Mouse (Mus musculus) CH12.LX (cell line): Measurements from ENCODE around the gene Iqcf3.

Experiments
- CTCF ChIP-seq, 2 experiments: IDR thresholded peaks in 1 of 2; conservative IDR thresholded peaks in 1 of 2; 2 replicates each; pipeline ENCODE4 v1.5.1; 2011 to 2012; ENCODE audit warnings: low read depth in 2 of 2, low read length in 2 of 2, improper control_type of control experiment in 1 of 2, inconsistent platforms in 1 of 2, mild to moderate bottlenecking in 1 of 2, moderate library complexity in 1 of 2
- EP300 ChIP-seq: IDR thresholded peaks from 2 replicates; pipeline ENCODE4 v1.6.1; 2011; ENCODE audit warnings: low read length, improper control_type of control experiment
- JUN ChIP-seq: IDR thresholded peaks from 2 replicates; pipeline ENCODE4 v1.6.1; 2011; ENCODE audit warnings: low read depth, mild to moderate bottlenecking, low read length, improper control_type of control experiment, moderate library complexity; ENCODE audit not compliant: insufficient read depth
- MAFK ChIP-seq: IDR thresholded peaks from 2 replicates; pipeline ENCODE4 v1.6.1; 2011; ENCODE audit warnings: low read length, improper control_type of control experiment; ENCODE audit not compliant: insufficient replicate concordance
- MAX ChIP-seq: IDR thresholded peaks from 2 replicates; pipeline ENCODE4 v1.6.1; 2011; ENCODE audit warnings: low read length, improper control_type of control experiment
- MXI1 ChIP-seq: IDR thresholded peaks from 2 replicates; pipeline ENCODE4 v1.6.1; 2011; ENCODE audit warnings: mild to moderate bottlenecking, low read depth, low read length, improper control_type of control experiment
- MYC ChIP-seq: IDR thresholded peaks from 2 replicates; pipeline ENCODE4 v1.6.1; 2011; ENCODE audit warnings: low read depth, mild to moderate bottlenecking, improper control_type of control experiment, low read length
- NRF1 ChIP-seq: IDR thresholded peaks from 2 replicates; pipeline ENCODE4 v1.6.1; 2014; ENCODE audit warnings: low read depth, mild to moderate bottlenecking, inconsistent platforms, low read length, improper control_type of control experiment, moderate library complexity
- POLR2A ChIP-seq: IDR thresholded peaks from 2 replicates; pipeline ENCODE4 v1.6.1; 2011; ENCODE audit warnings: low read depth, mild to moderate bottlenecking, improper control_type of control experiment, low read length
- RCOR1 ChIP-seq: conservative IDR thresholded peaks from 2 replicates; pipeline ENCODE4 v1.6.1; 2012; ENCODE audit warnings: low read depth, mild to moderate bottlenecking, inconsistent platforms, low read length, improper control_type of control experiment
- SMC3 ChIP-seq: IDR thresholded peaks from 2 replicates; pipeline ENCODE4 v1.6.1; 2011; ENCODE audit warnings: low read depth, low read length, improper control_type of control experiment
- TCF12 ChIP-seq: IDR thresholded peaks from 2 replicates; pipeline ENCODE4 v1.6.1; 2014; ENCODE audit warnings: low read depth, mild to moderate bottlenecking, inconsistent platforms, low read length, improper control_type of control experiment
- USF1 ChIP-seq: IDR thresholded peaks from 2 replicates; pipeline ENCODE4 v1.6.1; 2014; ENCODE audit warnings: low read depth, mild to moderate bottlenecking, inconsistent platforms, low read length, improper control_type of control experiment
- ZC3H11A ChIP-seq: IDR thresholded peaks from 2 replicates; pipeline ENCODE4 v1.6.1; 2012; ENCODE audit warnings: low read depth, mild to moderate bottlenecking, inconsistent platforms, low read length, improper control_type of control experiment

- TF ChIP-seq MAFK (no peak), EP300 (no peak), POLR2A (no peak), CTCF (conservative IDR thresholded peaks at IDR 0.05 in 1 of 2, IDR thresholded peaks at IDR 0.05 in 1 of 2; ENCODE audit: low read depth in 2 of 2, low read length in 2 of 2) (no peak), SMC3 (no peak), NRF1 (no peak), TCF12 (no peak), ZC3H11A (no peak), USF1 (no peak), RCOR1 (no peak), JUN (no peak), MYC (no peak), MXI1 (no peak), MAX (no peak)
Observed at GRCm38 (mm10) chr9:106514273-106514672, 47.2 kb downstream of the Iqcf3 start, which contains the start of gene Iqcf5.
